Mouse (Mus musculus) CH12.LX (cell line): ENCODE results near the gene Hrh3. TPM values are rescaled to one million over a fixed set of nuclear protein-coding genes. Genes with fewer than 3 reads are reported as not detected.

Source experiments
- DNase-seq: peaks from one replicate; pipeline ENCODE4 v3.0.0-alpha.2; 2013; ENCODE audit errors: extremely low read depth
- H3K27ac ChIP-seq: 2 replicates; pipeline ENCODE4 v1.5.1; 2012; ENCODE audit warnings: low read depth, mild to moderate bottlenecking, control low read depth, moderate library complexity; ENCODE audit not compliant: insufficient read depth
- H3K27me3 ChIP-seq: replicated peaks from 2 replicates; pipeline ENCODE3; 2012; ENCODE audit warnings: inconsistent platforms
- H3K36me3 ChIP-seq, 2 experiments: replicated peaks in 1 of 2; 2 replicates each; pipeline versions ENCODE3 to v1.6.1; 2012; ENCODE audit warnings: inconsistent platforms in 1 of 2, low read length in 1 of 2, mild to moderate bottlenecking in 1 of 2, mixed read lengths in 1 of 2, moderate library complexity in 1 of 2; ENCODE audit not compliant: control insufficient read depth in 1 of 2, insufficient read depth in 1 of 2
- H3K4me1 ChIP-seq, 2 experiments: 2 replicates each; pipeline ENCODE4 v1.6.1; 2012; ENCODE audit warnings: inconsistent platforms in 1 of 2, moderate library complexity in 1 of 2; ENCODE audit not compliant: insufficient read depth in 2 of 2, control insufficient read depth in 1 of 2
- H3K4me2 ChIP-seq: 2 replicates; pipeline ENCODE4 v1.6.1; 2012; ENCODE audit warnings: low read depth, mild to moderate bottlenecking, control low read depth; ENCODE audit not compliant: poor library complexity, insufficient read depth, severe bottlenecking
- H3K4me3 ChIP-seq, 3 experiments: fragments of 150-350 bp in 1 of 3; sonication (generic) in 1 of 3; replicated peaks in 1 of 3; 2 replicates each; pipeline versions ENCODE3 to v1.5.1; 2011 to 2012; ENCODE audit warnings: low read depth in 2 of 3, low read length in 2 of 3, mild to moderate bottlenecking in 2 of 3, moderate library complexity in 2 of 3, control low read depth in 1 of 3, improper control_type of control experiment in 1 of 3, inconsistent platforms in 1 of 3, mixed read lengths in 1 of 3; ENCODE audit not compliant: poor library complexity in 1 of 3
- H3K79me2 ChIP-seq: replicated peaks from 2 replicates; pipeline ENCODE4 v1.6.1; 2012; ENCODE audit warnings: mild to moderate bottlenecking, moderate library complexity; ENCODE audit not compliant: control insufficient read depth, poor library complexity, insufficient read depth, severe bottlenecking; ENCODE audit errors: extremely low read depth
- H3K9ac ChIP-seq: 2 replicates; pipeline ENCODE4 v1.6.1; 2012; ENCODE audit warnings: low read depth, mild to moderate bottlenecking, control low read depth, moderate library complexity; ENCODE audit not compliant: insufficient read depth
- H3K9me3 ChIP-seq: replicated peaks from 2 replicates; pipeline ENCODE3; 2012; ENCODE audit warnings: low read length, inconsistent platforms, mixed read lengths
- CTCF ChIP-seq, 2 experiments: IDR thresholded peaks in 1 of 2; conservative IDR thresholded peaks in 1 of 2; 2 replicates each; pipeline ENCODE4 v1.5.1; 2011 to 2012; ENCODE audit warnings: low read depth in 2 of 2, low read length in 2 of 2, improper control_type of control experiment in 1 of 2, inconsistent platforms in 1 of 2, mild to moderate bottlenecking in 1 of 2, moderate library complexity in 1 of 2
- ELF1 ChIP-seq: IDR thresholded peaks from 2 replicates; pipeline ENCODE4 v1.6.1; 2014; ENCODE audit warnings: low read depth, mild to moderate bottlenecking, inconsistent platforms, low read length, improper control_type of control experiment
- EP300 ChIP-seq: IDR thresholded peaks from 2 replicates; pipeline ENCODE4 v1.6.1; 2011; ENCODE audit warnings: low read length, improper control_type of control experiment
- ETS1 ChIP-seq: conservative IDR thresholded peaks from 2 replicates; pipeline ENCODE4 v1.6.1; 2012; ENCODE audit warnings: low read depth, mild to moderate bottlenecking, inconsistent platforms, low read length, improper control_type of control experiment, moderate library complexity
- GABPA ChIP-seq: IDR thresholded peaks from 2 replicates; pipeline ENCODE4 v1.6.1; 2012; ENCODE audit warnings: low read depth, low read length, improper control_type of control experiment, inconsistent platforms; ENCODE audit not compliant: insufficient replicate concordance
- HCFC1 ChIP-seq: IDR thresholded peaks from 2 replicates; pipeline ENCODE4 v1.6.1; 2012; ENCODE audit warnings: low read depth, mild to moderate bottlenecking, inconsistent platforms, low read length, improper control_type of control experiment
- JUN ChIP-seq: IDR thresholded peaks from 2 replicates; pipeline ENCODE4 v1.6.1; 2011; ENCODE audit warnings: low read depth, mild to moderate bottlenecking, low read length, improper control_type of control experiment, moderate library complexity; ENCODE audit not compliant: insufficient read depth
- JUND ChIP-seq: conservative IDR thresholded peaks from 2 replicates; pipeline ENCODE4 v1.6.1; 2011; ENCODE audit warnings: low read depth, low read length, improper control_type of control experiment
- MAZ ChIP-seq: IDR thresholded peaks from 2 replicates; pipeline ENCODE4 v1.6.1; 2012; ENCODE audit warnings: low read depth, mild to moderate bottlenecking, inconsistent platforms, low read length, improper control_type of control experiment, moderate library complexity
- MYC ChIP-seq: IDR thresholded peaks from 2 replicates; pipeline ENCODE4 v1.6.1; 2011; ENCODE audit warnings: low read depth, mild to moderate bottlenecking, improper control_type of control experiment, low read length
- NELFE ChIP-seq: IDR thresholded peaks from 2 replicates; pipeline ENCODE4 v1.6.1; 2011; ENCODE audit warnings: low read depth, low read length, improper control_type of control experiment
- NRF1 ChIP-seq: IDR thresholded peaks from 2 replicates; pipeline ENCODE4 v1.6.1; 2014; ENCODE audit warnings: low read depth, mild to moderate bottlenecking, inconsistent platforms, low read length, improper control_type of control experiment, moderate library complexity
- POLR2AphosphoS2 ChIP-seq: IDR thresholded peaks from 2 replicates; pipeline ENCODE4 v1.6.1; 2011; ENCODE audit warnings: low read depth, low read length, improper control_type of control experiment
- RAD21 ChIP-seq: IDR thresholded peaks from 2 replicates; pipeline ENCODE4 v1.6.1; 2011; ENCODE audit warnings: low read depth, mild to moderate bottlenecking, low read length, improper control_type of control experiment, moderate library complexity
- RCOR1 ChIP-seq: conservative IDR thresholded peaks from 2 replicates; pipeline ENCODE4 v1.6.1; 2012; ENCODE audit warnings: low read depth, mild to moderate bottlenecking, inconsistent platforms, low read length, improper control_type of control experiment
- TBP ChIP-seq: conservative IDR thresholded peaks from 2 replicates; pipeline ENCODE4 v1.6.1; 2011; ENCODE audit warnings: low read depth, low read length, improper control_type of control experiment
- UBTF ChIP-seq: IDR thresholded peaks from 2 replicates; pipeline ENCODE4 v1.6.1; 2012; ENCODE audit warnings: low read depth, mild to moderate bottlenecking, inconsistent platforms, low read length, improper control_type of control experiment, moderate library complexity
- USF1 ChIP-seq: IDR thresholded peaks from 2 replicates; pipeline ENCODE4 v1.6.1; 2014; ENCODE audit warnings: low read depth, mild to moderate bottlenecking, inconsistent platforms, low read length, improper control_type of control experiment
- ZKSCAN1 ChIP-seq: IDR thresholded peaks from 2 replicates; pipeline ENCODE4 v1.6.1; 2012; ENCODE audit warnings: low read depth, inconsistent platforms, low read length, improper control_type of control experiment, borderline replicate concordance
- dilution Hi-C: fragments of 300-500 bp; cut with MboI; formaldehyde crosslinking; loops from 2 replicates; pipeline ENCODE4 v1.14.3; 2020; ENCODE audit warnings: low sequenced_read_pairs; ENCODE audit not compliant: extremely low pct_unique_long_range_greater_than_20kb, extremely low pct_ligation_motif_present
- in situ Hi-C: fragments of 300-500 bp; cut with MboI; formaldehyde crosslinking; loops from 3 replicates; pipeline ENCODE4 v1.14.3; 2019; ENCODE audit warnings: low sequenced_read_pairs, low pct_ligation_motif_present, low pct_unique_long_range_greater_than_20kb, mixed read lengths
- polyA plus RNA-seq: library from polyadenylated mRNA; unstranded; fragments of >175 nt; gene quantifications from 2 replicates; pipeline ENCODE4 v1.2.1, GENCODE M21; 2012; ENCODE audit warnings: low read depth; ENCODE audit not compliant: insufficient read length
- total RNA-seq, 2 experiments: library from RNA; depleted of rRNA; stranded (reverse); fragments of 300-350 nt in 1 of 2; fragments of >200 nt in 1 of 2; gene quantifications; 2 replicates each; pipeline ENCODE4 v1.2.3; 2012 to 2014

The Hrh3 gene
- total and polyA plus RNA-seq, 3 experiments, result not detected

GRCm38 (mm10) chr2:180099529-180099928 is 4.8 kb downstream of the Hrh3 start:
- no peak for DNase-seq
- Histone ChIP-seq H3K4me3 (no peak overlapping the region), H3K9ac (no peak overlapping the region), H3K4me1 (peaks cover 12 to 18% of the 10 kb centered on the region in 2 experiments), H3K27ac (no peak overlapping the region), H3K79me2 (no peaks in the 10 kb centered on the region), H3K4me2 (peak overlapping the region; percentile 51), H3K36me3 (no peaks in the 10 kb centered on the region), H3K9me3 (peaks cover 5% of the 10 kb centered on the region), H3K27me3 (peaks cover 90% of the 10 kb centered on the region)
- TF ChIP-seq ELF1, result no peak
- TF ChIP-seq TBP, result no peak
- no peak for TF ChIP-seq UBTF
- no peak for TF ChIP-seq JUN
- no peak for TF ChIP-seq CTCF (conservative IDR thresholded peaks at IDR 0.05 in 1 of 2, IDR thresholded peaks at IDR 0.05 in 1 of 2; ENCODE audit: low read depth in 2 of 2, low read length in 2 of 2)
- no peak for TF ChIP-seq MAZ
- TF ChIP-seq NELFE, result no peak
- TF ChIP-seq JUND, result no peak
- no peak for TF ChIP-seq USF1
- TF ChIP-seq HCFC1, result no peak
- no peak for TF ChIP-seq RCOR1
- TF ChIP-seq NRF1, result no peak
- no peak for TF ChIP-seq MYC
- in situ Hi-C loops (no loop called here), dilution Hi-C loops (no loop called here)

DNA sequence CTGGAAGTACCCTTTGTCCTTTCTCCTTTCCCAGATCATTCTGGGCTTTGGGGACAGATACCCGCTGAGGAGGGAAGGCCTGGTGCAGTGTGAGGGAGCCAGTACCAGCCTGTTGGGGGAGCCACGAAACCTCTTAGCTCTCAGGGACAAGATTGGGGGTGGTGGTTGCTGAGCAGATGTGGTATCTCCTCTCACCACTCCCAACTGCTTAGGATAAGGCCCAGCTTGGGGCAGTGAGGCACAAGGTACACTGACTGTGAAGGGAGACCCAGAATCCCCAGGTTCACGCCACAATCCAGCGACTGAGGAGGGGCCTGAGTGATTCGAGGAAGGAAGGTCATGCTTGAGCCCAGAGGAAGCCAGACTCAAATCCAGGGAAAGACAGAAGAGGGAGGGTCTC is 6.1 kb downstream of the Hrh3 start:
- TF ChIP-seq CTCF (conservative IDR thresholded peaks at IDR 0.05 in 1 of 2, IDR thresholded peaks at IDR 0.05 in 1 of 2; ENCODE audit: low read depth in 2 of 2, low read length in 2 of 2) (peak in 1 of 2 experiments; percentile 8; a peak in 1 of 4 replicates), NELFE (no peak)
- no peak overlapping the region for H3K27ac ChIP-seq
- no peaks in the 10 kb centered on the region for H3K36me3 ChIP-seq
- dilution Hi-C loops (no loop called here), in situ Hi-C loops (no loop called here)
- no peak overlapping the region for H3K9ac ChIP-seq
- peaks cover 10 to 18% of the 10 kb centered on the region in 2 experiments for H3K4me1 ChIP-seq
- no peak overlapping the region for H3K4me3 ChIP-seq
- no peaks in the 10 kb centered on the region for H3K79me2 ChIP-seq
- H3K27me3 ChIP-seq, result peaks cover 86% of the 10 kb centered on the region
- no peak overlapping the region for H3K4me2 ChIP-seq
- no peaks in the 10 kb centered on the region for H3K9me3 ChIP-seq
- DNase-seq, result no peak

GRCm38 (mm10) chr2:180097585-180097984 is 6.7 kb downstream of the Hrh3 start:
- Histone ChIP-seq H3K4me2 (no peak overlapping the region), H3K4me1 (peaks cover 10 to 18% of the 10 kb centered on the region in 2 experiments), H3K79me2 (no peaks in the 10 kb centered on the region), H3K27me3 (peaks cover 81% of the 10 kb centered on the region), H3K9ac (no peak overlapping the region), H3K36me3 (no peaks in the 10 kb centered on the region), H3K4me3 (no peak overlapping the region), H3K27ac (no peak overlapping the region), H3K9me3 (no peaks in the 10 kb centered on the region)
- TF ChIP-seq NELFE (no peak), ZKSCAN1 (no peak), EP300 (no peak), GABPA (no peak), MAZ (no peak), RAD21 (no peak), ELF1 (no peak), MYC (no peak), POLR2AphosphoS2 (no peak), ETS1 (no peak)
- DNase-seq, result no peak
- dilution Hi-C loops, result no loop called here
- in situ Hi-C loops, result no loop called here
